Mouse (Mus musculus) ES-Bruce4 (cell line): Measurements from ENCODE around the gene Vil1.

Experiments
- CTCF ChIP-seq: IDR thresholded peaks from one replicate; pipeline ENCODE4 v1.8.1; 2011; ENCODE audit warnings: low read depth, low read length
- EP300 ChIP-seq: IDR thresholded peaks from 2 replicates; pipeline ENCODE4 v1.6.1; 2011; ENCODE audit warnings: low read depth, low read length; ENCODE audit not compliant: insufficient read depth
- POLR2A ChIP-seq: IDR thresholded peaks from one replicate; pipeline ENCODE4 v1.8.1; 2011; ENCODE audit warnings: low read length; ENCODE audit not compliant: insufficient read depth

- TF ChIP-seq CTCF (peak; percentile 36), POLR2A (no peak), EP300 (0 out of 2 replicates have a peak, but pooled peaks have one; percentile 19)
Observed at GRCm38 (mm10) chr1:74390924-74391748, 18.0 kb upstream of the Vil1 start, which contains the start of gene Ctdsp1.
